Mouse (Mus musculus): ENCODE results near the gene Wfdc15a. TPM values are rescaled to one million over a fixed set of nuclear protein-coding genes. Genes with fewer than 3 reads are reported as not detected.
"Not testable (repeated sequence)": the region's sequence is repeated elsewhere in the genome, so short reads cannot be mapped to it uniquely, and the experiment has no call there.

Gene Wfdc15a
- polyA plus RNA-seq, 1 experiment from 2014 or later: not detected

GRCm38 (mm10) chr2:164206676-164207075, 6.7 kb upstream of the Wfdc15a start:
- H3K36me3 ChIP-seq (ENCODE audit: control insufficient read depth, insufficient read depth, low read length): no peaks in the 10 kb centered on the region
- DNase-seq (ENCODE audit: low spot score) (no peak), ATAC-seq (ENCODE audit: low read depth) (no peak)
- no peak overlapping the region for H3K27ac ChIP-seq (replicated peaks; ENCODE audit: low read depth, low read length)
- no peaks in the 10 kb centered on the region for H3K9me3 ChIP-seq (ENCODE audit: control insufficient read depth, low read length)
- H3K4me3 ChIP-seq (ENCODE audit: low read depth, low read length): no peak overlapping the region
- no peaks in the 10 kb centered on the region for H3K4me1 ChIP-seq (ENCODE audit: control insufficient read depth, insufficient read depth, low read length)
- H3K4me2 ChIP-seq (ENCODE audit: low read depth, low read length): no peak overlapping the region
- H3K27me3 ChIP-seq (replicated peaks; ENCODE audit: control insufficient read depth, insufficient read depth, low read length): no peaks in the 10 kb centered on the region
- 71% methylated on average over 4 of the region's 4 CpGs for WGBS
- no peak overlapping the region for H3K9ac ChIP-seq (ENCODE audit: low read depth, low read length)

- H3K9me3 ChIP-seq (ENCODE audit: control insufficient read depth, low read length); H3K4me1 ChIP-seq (ENCODE audit: control insufficient read depth, insufficient read depth, low read length); H3K4me3 ChIP-seq (ENCODE audit: low read depth, low read length); H3K9ac ChIP-seq (ENCODE audit: low read depth, low read length); H3K36me3 ChIP-seq (ENCODE audit: control insufficient read depth, insufficient read depth, low read length); H3K27me3 ChIP-seq (replicated peaks; ENCODE audit: control insufficient read depth, insufficient read depth, low read length); ATAC-seq (ENCODE audit: low read depth); H3K27ac ChIP-seq (replicated peaks; ENCODE audit: low read depth, low read length); H3K4me2 ChIP-seq (ENCODE audit: low read depth, low read length); DNase-seq (ENCODE audit: low spot score): not testable (repeated sequence)
- 92% methylated on average over 10 of the region's 10 CpGs for WGBS
Observed at GRCm38 (mm10) chr2:164206011-164206410, 6.1 kb upstream of the Wfdc15a start.

- Histone ChIP-seq H3K9ac (ENCODE audit: low read depth, low read length) (no peak overlapping the region), H3K4me1 (ENCODE audit: control insufficient read depth, insufficient read depth, low read length) (no peaks in the 10 kb centered on the region), H3K9me3 (ENCODE audit: control insufficient read depth, low read length) (no peaks in the 10 kb centered on the region), H3K36me3 (ENCODE audit: control insufficient read depth, insufficient read depth, low read length) (no peaks in the 10 kb centered on the region), H3K27ac (replicated peaks; ENCODE audit: low read depth, low read length) (no peak overlapping the region), H3K27me3 (replicated peaks; ENCODE audit: control insufficient read depth, insufficient read depth, low read length) (no peaks in the 10 kb centered on the region), H3K4me2 (ENCODE audit: low read depth, low read length) (no peak overlapping the region), H3K4me3 (ENCODE audit: low read depth, low read length) (no peak overlapping the region)
- ATAC-seq (ENCODE audit: low read depth) (no peak), DNase-seq (ENCODE audit: low spot score) (no peak)
- 78% methylated on average over 5 of the region's 5 CpGs for WGBS
Observed at GRCm38 (mm10) chr2:164196700-164196990, 3.3 kb downstream of the Wfdc15a start.

GRCm38 (mm10) chr2:164195971-164196699, 3.8 kb downstream of the Wfdc15a start:
- WGBS: 84% methylated on average over 5 of the region's 5 CpGs
- ATAC-seq (ENCODE audit: low read depth) (no peak), DNase-seq (ENCODE audit: low spot score) (no peak)
- Histone ChIP-seq H3K9ac (ENCODE audit: low read depth, low read length) (no peak overlapping the region), H3K27ac (replicated peaks; ENCODE audit: low read depth, low read length) (no peak overlapping the region), H3K4me3 (ENCODE audit: low read depth, low read length) (no peak overlapping the region), H3K9me3 (ENCODE audit: control insufficient read depth, low read length) (no peaks in the 10 kb centered on the region), H3K36me3 (ENCODE audit: control insufficient read depth, insufficient read depth, low read length) (no peaks in the 10 kb centered on the region), H3K4me1 (ENCODE audit: control insufficient read depth, insufficient read depth, low read length) (no peaks in the 10 kb centered on the region), H3K4me2 (ENCODE audit: low read depth, low read length) (no peak overlapping the region), H3K27me3 (replicated peaks; ENCODE audit: control insufficient read depth, insufficient read depth, low read length) (no peaks in the 10 kb centered on the region)

- Histone ChIP-seq H3K9me3 (ENCODE audit: control insufficient read depth, low read length) (no peaks in the 10 kb centered on the region), H3K27ac (replicated peaks; ENCODE audit: low read depth, low read length) (no peak overlapping the region), H3K4me3 (ENCODE audit: low read depth, low read length) (no peak overlapping the region), H3K4me1 (ENCODE audit: control insufficient read depth, insufficient read depth, low read length) (no peaks in the 10 kb centered on the region), H3K4me2 (ENCODE audit: low read depth, low read length) (no peak overlapping the region), H3K27me3 (replicated peaks; ENCODE audit: control insufficient read depth, insufficient read depth, low read length) (no peaks in the 10 kb centered on the region), H3K9ac (ENCODE audit: low read depth, low read length) (no peak overlapping the region), H3K36me3 (ENCODE audit: control insufficient read depth, insufficient read depth, low read length) (no peaks in the 10 kb centered on the region)
- WGBS: 77% methylated on average over 5 of the region's 5 CpGs
- DNase-seq (ENCODE audit: low spot score): no peak
- no peak for ATAC-seq (ENCODE audit: low read depth)
Observed at GRCm38 (mm10) chr2:164194959-164195630, 4.8 kb downstream of the Wfdc15a start.

- DNase-seq (ENCODE audit: low spot score) (no peak), ATAC-seq (ENCODE audit: low read depth) (no peak)
- no peak overlapping the region for H3K27ac ChIP-seq (replicated peaks; ENCODE audit: low read depth, low read length)
- H3K4me1 ChIP-seq (ENCODE audit: control insufficient read depth, insufficient read depth, low read length): no peaks in the 10 kb centered on the region
- H3K9ac ChIP-seq (ENCODE audit: low read depth, low read length): no peak overlapping the region
- H3K27me3 ChIP-seq (replicated peaks; ENCODE audit: control insufficient read depth, insufficient read depth, low read length): no peaks in the 10 kb centered on the region
- no peaks in the 10 kb centered on the region for H3K36me3 ChIP-seq (ENCODE audit: control insufficient read depth, insufficient read depth, low read length)
- H3K9me3 ChIP-seq (ENCODE audit: control insufficient read depth, low read length): no peaks in the 10 kb centered on the region; the same call in 1 of the 2 replicates
- no peak overlapping the region for H3K4me3 ChIP-seq (ENCODE audit: low read depth, low read length)
- no peak overlapping the region for H3K4me2 ChIP-seq (ENCODE audit: low read depth, low read length)
Observed at GRCm38 (mm10) chr2:164192279-164192678, 7.7 kb downstream of the Wfdc15a start.

- ATAC-seq (ENCODE audit: low read depth): no peak
- H3K27me3 ChIP-seq (replicated peaks; ENCODE audit: control insufficient read depth, insufficient read depth, low read length): no peaks in the 10 kb centered on the region
- no peak within 1 kb of the TSS for H3K9ac ChIP-seq (ENCODE audit: low read depth, low read length)
- no peaks in the 10 kb centered on the region for H3K4me1 ChIP-seq (ENCODE audit: control insufficient read depth, insufficient read depth, low read length)
- DNase-seq (ENCODE audit: low spot score): no peak
- no peak within 1 kb of the TSS for H3K4me2 ChIP-seq (ENCODE audit: low read depth, low read length)
- no peaks in the 10 kb centered on the region; the same call in 1 of the 2 replicates for H3K9me3 ChIP-seq (ENCODE audit: control insufficient read depth, low read length)
- no peak within 1 kb of the TSS for H3K27ac ChIP-seq (replicated peaks; ENCODE audit: low read depth, low read length)
- 87% methylated on average over 6 of the region's 6 CpGs for WGBS
- H3K36me3 ChIP-seq (ENCODE audit: control insufficient read depth, insufficient read depth, low read length): no peaks in the 10 kb centered on the region
- H3K4me3 ChIP-seq (ENCODE audit: low read depth, low read length): no peak within 1 kb of the TSS
Observed at GRCm38 (mm10) chr2:164190576-164190975, 9.4 kb downstream of the Wfdc15a start, which contains the start of gene Wfdc12. TSS of gene Wfdc12 (minus strand) at chr2:164190608.

- no peak overlapping the region for H3K9ac ChIP-seq (ENCODE audit: low read depth, low read length)
- no peak overlapping the region for H3K27ac ChIP-seq (replicated peaks; ENCODE audit: low read depth, low read length)
- H3K4me2 ChIP-seq (ENCODE audit: low read depth, low read length): no peak overlapping the region
- H3K4me1 ChIP-seq (ENCODE audit: control insufficient read depth, insufficient read depth, low read length): no peaks in the 10 kb centered on the region
- DNase-seq (ENCODE audit: low spot score) (no peak), ATAC-seq (ENCODE audit: low read depth) (no peak)
- H3K4me3 ChIP-seq (ENCODE audit: low read depth, low read length): no peak overlapping the region
- WGBS: 34% methylated on average over 5 of the region's 5 CpGs
- no peaks in the 10 kb centered on the region for H3K36me3 ChIP-seq (ENCODE audit: control insufficient read depth, insufficient read depth, low read length)
- H3K9me3 ChIP-seq (ENCODE audit: control insufficient read depth, low read length): no peaks in the 10 kb centered on the region; the same call in 1 of the 2 replicates
- no peaks in the 10 kb centered on the region for H3K27me3 ChIP-seq (replicated peaks; ENCODE audit: control insufficient read depth, insufficient read depth, low read length)
Observed at GRCm38 (mm10) chr2:164188722-164189121, 11.2 kb downstream of the Wfdc15a start.
